Mouse (Mus musculus) bone marrow macrophage, adult 2 months (primary cell): ENCODE measurements around the gene Csrnp1.

ENCODE experiments used
- CTCF ChIP-seq: IDR thresholded peaks from 2 replicates; pipeline ENCODE4 v1.5.1; 2012; ENCODE audit warnings: low read depth, mild to moderate bottlenecking, low read length, moderate library complexity
- POLR2A ChIP-seq: IDR thresholded peaks from 2 replicates; pipeline ENCODE4 v1.6.1; 2012; ENCODE audit warnings: mild to moderate bottlenecking, low read depth, low read length, borderline replicate concordance

DNA sequence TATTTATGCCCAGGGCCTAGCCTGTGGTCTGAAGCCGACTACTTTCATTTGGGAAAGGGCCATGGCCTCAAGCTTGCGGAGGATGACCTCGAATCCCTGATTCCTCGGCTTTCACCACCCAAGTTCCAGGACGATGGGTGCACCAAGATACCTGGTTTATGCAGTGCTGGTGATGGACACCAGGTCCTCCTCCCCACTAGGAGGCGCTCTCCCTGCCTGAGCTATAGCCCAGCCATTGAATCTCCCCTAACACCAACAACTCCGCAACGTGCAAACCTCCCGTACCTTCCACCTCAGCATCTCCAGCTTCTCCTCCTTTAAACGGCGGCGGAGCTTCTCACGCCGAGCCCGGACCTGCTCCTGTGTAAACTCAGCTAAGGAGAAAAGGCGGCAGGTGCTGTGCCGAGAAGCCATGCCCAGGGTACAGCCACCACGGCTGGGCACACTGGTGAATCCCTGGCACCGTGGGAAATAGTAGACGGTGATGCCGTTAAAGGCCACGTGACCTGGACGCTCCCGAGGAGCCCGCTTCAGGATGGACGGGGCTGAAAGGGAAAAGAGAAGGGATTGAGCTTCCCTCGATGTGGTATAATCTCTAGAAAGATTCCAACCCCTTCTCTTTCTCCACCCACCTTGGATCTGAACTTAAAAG, 10.5 kb downstream of the Csrnp1 start:
- no peak for TF ChIP-seq POLR2A
- TF ChIP-seq CTCF = peak; percentile 62
